Mouse (Mus musculus) 3134 (cell line): ENCODE data around the gene Gipc3.

Experiments used
- DNase-seq: peaks from one replicate; pipeline ENCODE4 v3.0.0-alpha.2; 2011; ENCODE audit warnings: low spot score; ENCODE audit not compliant: insufficient read length; ENCODE audit errors: extremely low read depth

Gene Gipc3

DNA sequence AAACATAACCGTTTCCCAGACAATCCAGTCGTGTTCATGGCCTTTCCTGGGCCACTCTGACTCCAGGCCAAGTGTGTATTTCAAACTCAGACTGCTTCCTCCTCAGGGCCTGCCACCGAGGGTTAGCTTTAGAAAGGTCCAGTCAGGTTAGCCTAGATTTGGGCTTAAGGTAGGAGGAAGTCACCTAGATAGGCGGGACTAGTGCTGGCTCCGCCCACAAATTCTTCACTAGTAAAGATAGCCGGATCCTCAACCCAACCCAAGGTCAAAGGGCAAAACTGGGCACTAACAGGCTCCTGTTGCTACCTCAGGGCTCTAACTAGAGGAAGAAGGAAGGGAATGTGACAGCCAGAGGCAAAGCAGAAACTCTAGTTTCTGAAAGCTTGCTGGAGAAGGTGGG, 56.5 kb downstream of the Gipc3 start:
- DNase-seq: no peak

DNA sequence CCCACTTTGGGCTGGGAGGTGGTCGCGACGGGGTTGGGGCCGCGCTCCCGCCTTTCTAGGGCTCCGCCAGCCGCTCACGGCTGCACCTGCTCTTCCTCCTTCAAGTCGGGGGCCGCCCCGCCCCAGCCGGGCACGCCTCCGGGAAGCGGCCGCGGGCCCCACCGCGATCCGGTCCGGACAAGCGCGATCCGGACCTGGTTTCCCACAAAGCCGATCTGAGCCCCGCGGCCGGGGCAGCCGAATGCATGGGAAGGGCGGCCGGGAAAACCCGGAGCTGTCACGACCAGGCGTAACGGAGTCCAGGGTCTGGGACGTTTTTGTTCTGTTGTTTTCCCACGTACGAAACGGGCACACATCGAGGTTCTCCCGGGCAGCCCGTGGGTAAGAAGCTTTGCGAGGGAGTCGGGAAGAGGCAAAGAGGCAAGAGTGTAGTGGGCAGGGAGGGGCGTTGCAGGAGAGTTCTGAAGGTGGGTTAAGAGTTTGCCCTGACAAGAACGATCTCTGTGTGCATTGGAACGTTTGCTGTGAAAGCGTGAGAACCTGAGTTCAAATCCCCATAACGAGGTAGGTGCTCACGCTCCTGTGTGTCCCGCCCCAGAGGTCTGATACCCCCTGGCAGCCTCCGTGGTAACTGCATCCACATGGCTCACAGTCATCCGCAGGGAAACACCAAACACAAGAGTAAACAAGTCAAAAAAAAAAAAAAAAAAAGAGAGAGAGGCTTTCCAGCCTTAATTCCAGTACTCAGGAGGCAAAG, 57.2 kb downstream of the Gipc3 start:
- DNase-seq: no peak
